ENCODE assay signal across 16 mouse cellular contexts in genomic region chr7:127711456-127711855, GRCm38 (mm10). TPM values are rescaled to one million over a fixed set of nuclear protein-coding genes. Genes with fewer than 3 reads are reported as not detected.
A peak's percentile ranks its signal among the peaks of the same experiment; 100 is the strongest.
DNase-seq lines count a peak whose midpoint lies in the region; ATAC-seq and TF ChIP-seq lines count a peak whose summit lies in the region.
"Had no signal": no experiment of that assay in that cellular context is flagged by ENCODE, and none has a peak within 500 bp of the region (broad histone marks: within the 10 kb centered on the region; RNA-seq: fewer than 3 reads in every experiment).

No protein-coding gene starts in this region.

- peak overlapping the region; percentile 88 for H3K27ac ChIP-seq in forebrain, embryonic 13.5 days
- H3K27ac ChIP-seq in forebrain, postnatal 0 days (ENCODE audit: low read depth, low read length) = no peak overlapping the region
- peak overlapping the region; percentile 98 for H3K27ac ChIP-seq in kidney, embryonic 16.5 days (ENCODE audit: low read length)
- peak overlapping the region; percentile 10 for H3K27ac ChIP-seq in liver, embryonic 15.5 days (replicated peaks)

- 72% methylated on average over 3 of the region's 3 CpGs for WGBS in forebrain, embryonic 13.5 days
- 67% methylated on average over 3 of the region's 3 CpGs for WGBS in forebrain, postnatal 0 days
- 68% methylated on average over 3 of the region's 3 CpGs for WGBS in kidney, embryonic 16.5 days
- 51% methylated on average over 3 of the region's 3 CpGs for whole genome bisulfite sequencing in liver, embryonic 15.5 days (ENCODE audit: insufficient replicate concordance)

- ATAC-seq in forebrain, embryonic 13.5 days = no peak
- no peak for ATAC-seq in forebrain, postnatal 0 days
- ATAC-seq in kidney, embryonic 16.5 days (ENCODE audit: low FRiP score, low TSS enrichment) = no peak
- no peak for ATAC-seq in liver, embryonic 15.5 days (ENCODE audit: insufficient read depth)

- H3K36me3 ChIP-seq in forebrain, embryonic 13.5 days (ENCODE audit: poor library complexity, severe bottlenecking) = peaks cover 1% of the 10 kb centered on the region; the same call in 1 of the 2 replicates
- peaks cover 2% of the 10 kb centered on the region; the same call in 1 of the 2 replicates for H3K36me3 ChIP-seq in forebrain, postnatal 0 days (ENCODE audit: insufficient read depth)
- peaks cover 3% of the 10 kb centered on the region; the same call in 1 of the 2 replicates for H3K36me3 ChIP-seq in kidney, embryonic 16.5 days (ENCODE audit: insufficient read depth, low read length)
- H3K36me3 ChIP-seq in liver, embryonic 15.5 days (replicated peaks) = no peaks in the 10 kb centered on the region

- TF ChIP-seq CTCF in forebrain, postnatal 0 days (IDR thresholded peaks at IDR 0.05; ENCODE audit: low read depth) = no peak

- no peak overlapping the region for H3K4me2 ChIP-seq in forebrain, embryonic 13.5 days
- no peak overlapping the region for H3K4me2 ChIP-seq in forebrain, postnatal 0 days (ENCODE audit: low read depth)
- H3K4me2 ChIP-seq in kidney, embryonic 16.5 days (replicated peaks; ENCODE audit: low read depth, low read length) = no peak overlapping the region
- no peak overlapping the region for H3K4me2 ChIP-seq in liver, embryonic 15.5 days

- peaks cover 40% of the 10 kb centered on the region for H3K4me1 ChIP-seq in forebrain, embryonic 13.5 days
- H3K4me1 ChIP-seq in forebrain, postnatal 0 days (ENCODE audit: insufficient read depth) = 0 out of 2 replicates have a peak, but pooled peaks cover 12% of the 10 kb centered on the region
- peaks cover 53% of the 10 kb centered on the region for H3K4me1 ChIP-seq in kidney, embryonic 16.5 days (ENCODE audit: insufficient read depth, low read length)
- H3K4me1 ChIP-seq in liver, embryonic 15.5 days (replicated peaks) = peaks cover 55% of the 10 kb centered on the region

- H3K27me3 ChIP-seq in forebrain, embryonic 13.5 days = no peaks in the 10 kb centered on the region
- H3K27me3 ChIP-seq in forebrain, postnatal 0 days (ENCODE audit: insufficient read depth, low read length) = no peaks in the 10 kb centered on the region
- H3K27me3 ChIP-seq in kidney, embryonic 16.5 days (ENCODE audit: insufficient read depth, low read length) = no peaks in the 10 kb centered on the region
- H3K27me3 ChIP-seq in liver, embryonic 15.5 days = peaks cover 5% of the 10 kb centered on the region; the same call in 1 of the 2 replicates

- DNase-seq in forebrain, postnatal 0 days = no peak
- DNase-seq in kidney, postnatal 10 days = no peak
- DNase-seq in adipocyte (ENCODE audit: low spot score) = peak; percentile 30
- no peak for DNase-seq in frontal cortex, adult 2 months (ENCODE audit: extremely low spot score in 1 of 2, low spot score in 1 of 2)
- DNase-seq in layer of hippocampus, postnatal 10 days (ENCODE audit: low spot score in 2 of 2) = no peak
- DNase-seq: cerebellum, adult 18-20 months; right cerebral cortex, adult 18-20 months; thymus, postnatal 14 days had no signal

- H3K9me3 ChIP-seq in forebrain, embryonic 13.5 days (replicated peaks) = no peaks in the 10 kb centered on the region
- no peaks in the 10 kb centered on the region for H3K9me3 ChIP-seq in forebrain, postnatal 0 days (ENCODE audit: low read length)
- no peaks in the 10 kb centered on the region for H3K9me3 ChIP-seq in kidney, embryonic 16.5 days (ENCODE audit: low read length)
- H3K9me3 ChIP-seq in liver, embryonic 15.5 days (replicated peaks) = no peaks in the 10 kb centered on the region
- H3K9me3 ChIP-seq: heart, embryonic 12.5 days; megakaryocyte, embryonic 14.5 days had no signal

- no peak overlapping the region for H3K9ac ChIP-seq in forebrain, embryonic 13.5 days
- no peak overlapping the region for H3K9ac ChIP-seq in forebrain, postnatal 0 days
- no peak overlapping the region for H3K9ac ChIP-seq in kidney, embryonic 16.5 days (replicated peaks; ENCODE audit: low read length)
- no peak overlapping the region for H3K9ac ChIP-seq in liver, embryonic 15.5 days
- H3K9ac ChIP-seq: heart, embryonic 12.5 days had no signal

- H3K4me3 ChIP-seq in forebrain, embryonic 13.5 days = no peak overlapping the region
- no peak overlapping the region for H3K4me3 ChIP-seq in forebrain, postnatal 0 days (ENCODE audit: low read depth, low read length)
- no peak overlapping the region for H3K4me3 ChIP-seq in kidney, embryonic 16.5 days (ENCODE audit: low read length)
- H3K4me3 ChIP-seq in liver, embryonic 15.5 days (replicated peaks) = no peak overlapping the region
- H3K4me3 ChIP-seq: erythroblast, embryonic 14.5 days; heart, embryonic 12.5 days; megakaryocyte, embryonic 14.5 days had no signal

RNA-seq across cellular contexts. Expression of gene Ctf1, which starts 1.1 kb away (rescaled TPM):
- 3.8 and 4.4 TPM in 2 replicates for polyA plus RNA-seq in forebrain, embryonic 13.5 days (2015; fragmentation: Nextera tagmentation; extraction: Ambion mirVana)
- 6.5 and 6.6 TPM in 2 replicates for total RNA-seq in forebrain, postnatal 0 days (2014; rRNA removed)
- 3.8 and 4.3 TPM in 2 replicates for polyA plus RNA-seq in forebrain, postnatal 0 days (2015; fragmentation: Nextera tagmentation; extraction: Ambion mirVana)
- 14.0 and 14.7 TPM in 2 replicates for polyA plus RNA-seq in kidney, embryonic 16.5 days (2015; fragmentation: Nextera tagmentation; extraction: Ambion mirVana)
- polyA plus RNA-seq in liver, embryonic 15.5 days (2015; fragmentation: Nextera tagmentation; extraction: Ambion mirVana) = 2.7 and 2.8 TPM in 2 replicates
- polyA plus RNA-seq in frontal cortex, adult 2 months (2012; rRNA removed) = 6.0 and 6.4 TPM in 2 replicates
- 1 to 10 TPM; 4.3 to 5.3 TPM for total RNA-seq in layer of hippocampus, postnatal 10 days (2021)

RNA-seq across cellular contexts. Expression of gene Bcl7c, which starts 2.7 kb away (rescaled TPM):
- polyA plus RNA-seq in forebrain, embryonic 13.5 days (2015; fragmentation: Nextera tagmentation; extraction: Ambion mirVana) = 36.6 and 40.8 TPM in 2 replicates
- total RNA-seq in forebrain, postnatal 0 days (2014; rRNA removed) = 93.1 and 102 TPM in 2 replicates
- polyA plus RNA-seq in forebrain, postnatal 0 days (2015; fragmentation: Nextera tagmentation; extraction: Ambion mirVana) = 43.9 and 47.5 TPM in 2 replicates
- 50.5 and 54.5 TPM in 2 replicates for polyA plus RNA-seq in kidney, embryonic 16.5 days (2015; fragmentation: Nextera tagmentation; extraction: Ambion mirVana)
- polyA plus RNA-seq in liver, embryonic 15.5 days (2015; fragmentation: Nextera tagmentation; extraction: Ambion mirVana) = 22.9 and 23.7 TPM in 2 replicates
- 23.3 and 25.7 TPM in 2 replicates for polyA plus RNA-seq in frontal cortex, adult 2 months (2012; rRNA removed)
- 10 to 100 TPM; 38.6 TPM for total RNA-seq in layer of hippocampus, postnatal 10 days (2021)

RNA-seq across cellular contexts. Expression of gene Ctf2, which starts 20.5 kb away (rescaled TPM):
- polyA plus RNA-seq in forebrain, embryonic 13.5 days (2015; fragmentation: Nextera tagmentation; extraction: Ambion mirVana) = 0.19 and 0.36 TPM in 2 replicates
- total RNA-seq in forebrain, postnatal 0 days (2014; rRNA removed) = not detected in 2 replicates
- polyA plus RNA-seq in forebrain, postnatal 0 days (2015; fragmentation: Nextera tagmentation; extraction: Ambion mirVana) = not detected in 2 replicates
- polyA plus RNA-seq in kidney, embryonic 16.5 days (2015; fragmentation: Nextera tagmentation; extraction: Ambion mirVana) = 0.15 and 0.32 TPM in 2 replicates
- 0.06 and 0.10 TPM in 2 replicates for polyA plus RNA-seq in liver, embryonic 15.5 days (2015; fragmentation: Nextera tagmentation; extraction: Ambion mirVana)
- not detected in 2 replicates for polyA plus RNA-seq in frontal cortex, adult 2 months (2012; rRNA removed)
- total RNA-seq in layer of hippocampus, postnatal 10 days (2021) = not detected
- total RNA-seq: adrenal gland, adult 18-20 months; layer of hippocampus, adult 18-20 months had no signal
- polyA plus RNA-seq: heart, embryonic 12.5 days had no signal

RNA-seq across cellular contexts. Expression of gene Fbxl19, which starts 32.9 kb away (rescaled TPM):
- 7.7 and 9.6 TPM in 2 replicates for polyA plus RNA-seq in forebrain, embryonic 13.5 days (2015; fragmentation: Nextera tagmentation; extraction: Ambion mirVana)
- 162 and 178 TPM in 2 replicates for total RNA-seq in forebrain, postnatal 0 days (2014; rRNA removed)
- polyA plus RNA-seq in forebrain, postnatal 0 days (2015; fragmentation: Nextera tagmentation; extraction: Ambion mirVana) = 6.9 and 7.9 TPM in 2 replicates
- polyA plus RNA-seq in kidney, embryonic 16.5 days (2015; fragmentation: Nextera tagmentation; extraction: Ambion mirVana) = 5.4 TPM in 2 replicates
- polyA plus RNA-seq in liver, embryonic 15.5 days (2015; fragmentation: Nextera tagmentation; extraction: Ambion mirVana) = 2.8 and 2.9 TPM in 2 replicates
- 58.3 and 62.6 TPM in 2 replicates for polyA plus RNA-seq in frontal cortex, adult 2 months (2012; rRNA removed)
- 10 to 100 TPM; 86.8 to 92.2 TPM for total RNA-seq in layer of hippocampus, postnatal 10 days (2021)

RNA-seq across cellular contexts. Expression of gene Orai3, which starts 58.2 kb away (rescaled TPM):
- 4.8 and 5.4 TPM in 2 replicates for polyA plus RNA-seq in forebrain, embryonic 13.5 days (2015; fragmentation: Nextera tagmentation; extraction: Ambion mirVana)
- total RNA-seq in forebrain, postnatal 0 days (2014; rRNA removed) = 19.0 and 19.4 TPM in 2 replicates
- polyA plus RNA-seq in forebrain, postnatal 0 days (2015; fragmentation: Nextera tagmentation; extraction: Ambion mirVana) = 9.6 and 13.4 TPM in 2 replicates
- 31.2 and 34.8 TPM in 2 replicates for polyA plus RNA-seq in kidney, embryonic 16.5 days (2015; fragmentation: Nextera tagmentation; extraction: Ambion mirVana)
- 11.0 and 13.1 TPM in 2 replicates for polyA plus RNA-seq in liver, embryonic 15.5 days (2015; fragmentation: Nextera tagmentation; extraction: Ambion mirVana)
- 19.9 and 20.6 TPM in 2 replicates for polyA plus RNA-seq in frontal cortex, adult 2 months (2012; rRNA removed)
- 10 to 100 TPM; 18.5 to 19.1 TPM for total RNA-seq in layer of hippocampus, postnatal 10 days (2021)
